Mouse (Mus musculus) adrenal gland, adult 18-20 months (tissue): ENCODE measurements around the gene Ghrh. TPM values are rescaled to one million over a fixed set of nuclear protein-coding genes. Genes with fewer than 3 reads are reported as not detected.

ENCODE experiments used
- DNase-seq, 2 experiments: peaks; one replicate each; pipeline ENCODE4 v3.0.0; 2021 to 2022; ENCODE audit warnings: low spot score in 2 of 2
- total RNA-seq, 2 experiments: library from RNA; stranded (reverse); gene quantifications; 1 replicate in 1 of 2; 2 replicates in 1 of 2; pipeline ENCODE4 v1.2.3; 2021

Ghrh gene
- total RNA-seq, 2 experiments from 2014 or later = not detected

DNA sequence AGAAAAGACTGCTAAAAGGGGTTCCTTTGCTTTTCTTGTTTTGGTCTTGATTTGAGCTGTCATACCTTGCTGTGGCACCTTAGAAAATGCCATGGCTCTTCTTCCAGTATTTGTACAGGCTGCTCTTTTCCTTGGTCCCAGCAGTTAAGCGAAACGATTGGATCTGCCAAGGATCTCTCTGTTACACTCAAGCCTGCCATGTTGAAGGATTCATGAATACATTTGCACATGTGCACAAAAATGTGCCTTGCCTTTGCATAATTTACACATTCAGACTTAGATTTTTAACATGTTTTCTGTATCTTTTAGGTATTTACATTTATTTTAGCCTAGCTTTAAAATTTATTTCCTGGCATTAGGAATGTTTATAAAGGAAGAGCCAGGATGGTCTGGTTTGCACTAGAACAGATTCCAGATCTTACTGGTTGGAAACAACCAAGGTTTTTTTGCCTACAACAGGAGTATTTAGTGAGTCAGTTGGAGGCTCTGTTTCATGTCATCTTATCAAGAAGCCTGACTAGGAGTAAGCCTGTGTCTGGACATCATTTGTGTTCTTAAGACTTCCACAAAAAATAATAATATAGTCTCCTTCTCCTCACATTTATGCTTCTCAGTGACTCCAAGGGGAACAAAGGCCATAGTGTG is 38.9 kb downstream of the Ghrh start:
- no peak for DNase-seq

DNA sequence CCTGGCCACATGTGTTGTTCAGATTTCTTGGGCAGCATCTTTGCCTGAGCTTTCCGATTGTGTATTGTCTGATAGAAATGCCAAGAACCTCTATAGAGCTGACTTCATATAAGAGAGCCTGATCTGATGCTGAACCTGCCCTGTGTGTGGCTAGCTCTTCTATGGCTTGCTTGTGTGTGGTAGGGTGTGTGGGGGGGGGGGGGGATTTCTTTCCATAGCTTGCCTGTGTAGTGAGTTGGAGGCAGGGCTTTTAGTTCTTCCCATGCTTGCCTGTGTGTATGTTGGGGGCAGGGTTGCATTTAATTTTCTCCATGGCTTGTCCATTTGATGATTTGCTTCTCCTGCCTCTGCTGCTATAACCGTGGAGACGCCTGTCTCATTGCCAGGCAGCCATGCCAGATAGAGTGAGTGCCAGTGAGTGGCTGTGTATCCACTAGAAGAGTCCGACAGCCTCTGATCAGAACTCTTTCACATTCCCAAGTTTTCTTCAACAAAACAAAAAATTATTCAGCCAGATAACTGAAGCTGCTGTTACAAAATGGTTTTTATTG is 39.5 kb downstream of the Ghrh start:
- no peak for DNase-seq

DNA sequence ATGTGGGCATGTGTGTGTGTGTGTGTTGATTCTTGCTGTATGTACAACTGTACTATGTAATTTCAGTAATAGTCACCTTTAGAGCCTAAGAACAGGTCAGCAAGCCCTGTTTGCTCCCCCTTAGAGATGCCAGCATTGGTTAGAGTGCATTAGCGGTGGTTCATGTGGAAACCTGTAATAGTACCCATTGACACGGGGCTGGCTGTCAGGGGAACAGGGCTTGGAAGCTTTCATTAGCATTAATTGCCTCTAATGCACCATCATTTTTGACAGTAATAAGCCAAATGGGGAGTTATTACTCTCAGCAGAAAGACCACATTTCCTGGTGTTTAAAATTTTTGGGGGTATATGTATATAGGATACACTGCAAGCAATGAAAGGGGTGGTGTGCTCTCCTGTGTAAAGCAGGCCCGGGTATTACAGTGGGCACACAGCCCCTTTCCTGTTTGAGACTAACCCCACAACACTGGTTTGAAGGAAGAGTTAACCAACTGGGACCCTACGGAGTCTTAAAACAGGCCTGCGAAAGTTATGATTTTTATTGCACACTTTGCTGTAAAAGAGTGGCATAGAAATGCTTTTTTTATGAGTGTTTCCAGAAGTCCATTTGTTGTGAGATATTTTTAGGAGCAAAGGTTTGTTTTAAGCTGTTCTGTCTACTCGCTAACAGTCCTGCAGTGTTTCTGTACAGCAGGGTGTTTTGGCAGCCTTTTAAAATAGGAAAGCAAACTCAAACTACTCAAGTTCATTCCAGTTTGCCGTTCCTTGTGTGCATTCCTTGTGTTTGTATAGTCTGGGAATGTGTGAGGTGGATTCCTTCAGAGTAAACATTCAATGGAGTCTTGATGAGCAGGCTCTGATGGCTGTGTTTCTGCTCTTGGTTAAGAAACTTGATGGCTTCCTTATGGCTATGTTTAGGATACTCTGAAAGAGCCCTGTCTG is 40.9 kb downstream of the Ghrh start:
- DNase-seq = no peak

DNA sequence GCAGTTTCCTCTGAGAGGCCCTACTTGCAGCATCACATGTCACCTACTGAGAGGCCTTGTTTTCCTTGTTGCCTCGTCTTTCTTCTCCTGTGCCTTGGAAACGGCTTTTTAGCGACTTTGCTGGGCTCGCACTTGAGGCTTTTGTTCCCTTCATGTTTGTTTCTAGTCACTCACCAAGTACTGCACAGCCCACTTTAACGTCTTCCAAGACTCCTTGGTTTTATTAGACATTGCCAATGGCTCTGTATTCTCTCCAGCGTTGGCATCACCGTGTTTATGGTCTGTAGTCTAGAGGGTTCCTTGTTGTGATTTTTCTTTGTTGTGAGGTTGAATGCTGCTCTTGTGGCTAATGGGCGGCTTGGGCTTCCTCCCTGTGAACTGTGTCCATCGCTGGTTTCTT is 44.2 kb downstream of the Ghrh start:
- DNase-seq = no peak

DNA sequence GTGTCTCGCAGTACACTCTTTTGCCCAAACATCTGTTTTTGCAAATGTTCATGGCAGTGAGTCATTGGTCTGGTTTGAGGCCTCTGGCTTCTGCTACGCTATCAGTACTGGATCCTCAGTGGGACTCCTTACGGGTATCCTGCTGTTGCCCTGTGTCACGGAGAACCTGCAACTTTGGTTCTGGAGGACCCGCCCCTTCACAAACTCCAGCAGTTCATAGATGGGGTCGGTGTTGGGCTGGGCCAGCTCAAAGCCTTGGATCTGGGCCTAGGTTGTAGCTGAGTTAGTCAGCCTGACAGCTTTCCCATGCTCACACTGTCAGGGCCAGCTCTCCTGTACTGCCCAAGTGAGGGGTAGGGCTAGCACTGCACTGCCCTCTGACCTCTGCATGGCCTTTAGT is 47.3 kb downstream of the Ghrh start:
- no peak for DNase-seq

DNA sequence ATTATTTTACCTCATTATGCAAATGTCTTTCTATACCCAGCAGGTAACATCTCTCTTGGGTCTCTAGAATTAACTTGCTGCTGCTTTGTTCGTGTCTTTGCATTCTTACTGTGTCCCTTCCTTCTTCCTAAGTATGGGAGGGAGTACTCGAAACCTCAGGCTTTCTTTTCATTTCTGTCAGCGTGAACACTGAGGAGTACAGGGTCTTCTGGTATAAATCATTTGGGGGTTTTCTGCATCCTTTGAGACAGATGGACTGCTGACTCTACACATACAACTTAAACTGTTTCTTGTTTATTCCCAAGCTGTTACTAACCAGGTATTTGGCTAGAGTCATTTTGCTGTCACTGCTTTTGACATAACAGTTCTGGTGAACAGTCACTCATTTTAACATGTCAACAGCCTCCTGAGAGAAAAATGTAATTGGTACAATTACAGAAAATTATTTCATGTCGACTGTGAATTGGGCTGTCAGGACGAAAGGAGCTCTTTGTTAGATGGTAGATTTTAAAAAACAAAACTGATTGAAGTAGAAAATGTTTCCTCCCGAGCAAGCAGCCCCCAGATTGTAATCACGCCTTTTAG is 51.1 kb downstream of the Ghrh start:
- DNase-seq = no peak

- DNase-seq = peak; percentile 53 to 71
Observed at GRCm38 (mm10) chr2:157292093-157292492, 55.2 kb downstream of the Ghrh start.

GRCm38 (mm10) chr2:157288996-157289395 is 58.3 kb downstream of the Ghrh start:
- DNase-seq = no peak

DNA sequence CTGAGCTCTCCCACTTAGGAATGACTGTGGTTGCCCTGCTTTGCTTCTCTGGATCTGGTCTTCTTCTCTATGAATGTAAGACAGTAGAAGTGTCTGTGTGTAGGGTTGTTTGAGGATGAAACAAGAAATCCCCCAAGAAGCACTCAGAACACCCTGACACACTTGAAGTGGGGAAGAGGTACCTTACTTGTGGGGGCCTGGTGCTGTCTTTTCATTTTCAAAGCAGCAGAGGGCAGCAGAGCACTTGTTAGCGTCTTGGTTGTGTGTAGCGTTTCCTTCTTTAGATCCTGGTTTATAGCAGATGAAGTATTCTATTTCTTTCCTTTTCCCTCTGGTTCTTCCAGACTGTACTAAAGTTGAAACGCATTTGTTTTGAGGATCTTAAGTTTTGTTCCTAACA is 59.8 kb downstream of the Ghrh start:
- peak in 1 of 2 experiments; percentile 11 for DNase-seq

GRCm38 (mm10) chr2:157283321-157283720 is 64.0 kb downstream of the Ghrh start:
- no peak for DNase-seq

Other genes with a start within 250 kb of the Ghrh start
- gene Samhd1, start 212.2 kb downstream of the Ghrh start, total RNA-seq = 10 to 100 TPM; 19.1 to 32.1 TPM
- gene Rbl1, start 143.0 kb downstream of the Ghrh start, total RNA-seq = 1 to 10 TPM; 2.8 to 3.7 TPM
- gene Rpn2, start 68.5 kb downstream of the Ghrh start, total RNA-seq = 100 to 1,000 TPM; 254 to 289 TPM
- under 1 TPM; 0.35 to 0.76 TPM for gene Mroh8, start 68.0 kb downstream of the Ghrh start, total RNA-seq
- 10 to 100 TPM; 27.6 to 28.1 TPM for gene Manbal, start 20.1 kb upstream of the Ghrh start, total RNA-seq
- gene Src, start 70.9 kb upstream of the Ghrh start, total RNA-seq = 10 to 100 TPM; 11.8 to 13.8 TPM
- 100 to 1,000 TPM in 1 of 2 experiments, 10 to 100 TPM in 1; 49.7 to 198 TPM for gene Nnat, start 212.6 kb upstream of the Ghrh start, total RNA-seq
- gene Blcap, start 223.8 kb upstream of the Ghrh start, total RNA-seq = 100 to 1,000 TPM in 1 of 2 experiments, 10 to 100 TPM in 1; 87.1 to 101 TPM